Mouse (Mus musculus) regulatory T cell (primary cell): ENCODE results near the gene Lin7b.
"Not testable (repeated sequence)": the region's sequence is repeated elsewhere in the genome, so short reads cannot be mapped to it uniquely, and the experiment has no call there.

Experiments used
- in situ Hi-C: fragments of 300-600 bp; cut with MboI, MseI; formaldehyde crosslinking; loops from one replicate; pipeline ENCODE4 v1.15.1; 2025; ENCODE audit warnings: high pct_unique_total_duplicates

Lin7b gene

GRCm38 (mm10) chr7:45395578-45396336 lies 25.4 kb upstream of the Lin7b start, which contains the start of gene Snrnp70:
Gene Snrnp70, minus strand, starts transcription at chr7:45395742.
- in situ Hi-C loops = no loop called here

- in situ Hi-C loops = no loop called here
These were observed 24.8 kb upstream of the Lin7b start for GRCm38 (mm10) chr7:45395129-45395541.

GRCm38 (mm10) chr7:45386077-45386476 lies 15.7 kb upstream of the Lin7b start:
- in situ Hi-C loops = no loop called here

GRCm38 (mm10) chr7:45376057-45376456 lies 5.7 kb upstream of the Lin7b start:
- in situ Hi-C loops = no loop called here

GRCm38 (mm10) chr7:45374620-45375019 lies 4.2 kb upstream of the Lin7b start:
- in situ Hi-C loops = no loop called here

- in situ Hi-C loops = no loop called here
These were observed 2.0 kb upstream of the Lin7b start for GRCm38 (mm10) chr7:45372371-45372770.

GRCm38 (mm10) chr7:45369836-45370474 lies 428 bp downstream of the Lin7b start:
- in situ Hi-C loops = no loop called here

- in situ Hi-C loops = no loop called here
These were observed 1.2 kb downstream of the Lin7b start for GRCm38 (mm10) chr7:45369022-45369745.

GRCm38 (mm10) chr7:45368178-45368577 lies 2.2 kb downstream of the Lin7b start:
- in situ Hi-C loops = no loop called here

- in situ Hi-C loops = no loop called here
These were observed 3.1 kb downstream of the Lin7b start for GRCm38 (mm10) chr7:45367020-45367880.

GRCm38 (mm10) chr7:45366652-45367019 lies 3.7 kb downstream of the Lin7b start, which contains the start of gene Ppfia3:
Gene Ppfia3, minus strand, starts transcription at chr7:45367019.
- in situ Hi-C loops = no loop called here

GRCm38 (mm10) chr7:45365742-45366651 lies 4.4 kb downstream of the Lin7b start:
- in situ Hi-C loops = no loop called here

GRCm38 (mm10) chr7:45363983-45364382 lies 6.4 kb downstream of the Lin7b start:
- in situ Hi-C loops = no loop called here

- in situ Hi-C loops = no loop called here
These were observed 7.6 kb downstream of the Lin7b start for GRCm38 (mm10) chr7:45362801-45363200.

GRCm38 (mm10) chr7:45361243-45361804 lies 9.1 kb downstream of the Lin7b start:
- in situ Hi-C loops = no loop called here

GRCm38 (mm10) chr7:45360404-45361125 lies 9.8 kb downstream of the Lin7b start:
- in situ Hi-C loops = no loop called here

- in situ Hi-C loops = not testable (repeated sequence)
These were observed 11.3 kb downstream of the Lin7b start for GRCm38 (mm10) chr7:45359081-45359480.

- in situ Hi-C loops = no loop called here
These were observed 14.3 kb downstream of the Lin7b start for GRCm38 (mm10) chr7:45356087-45356486.

GRCm38 (mm10) chr7:45355318-45356020 lies 14.9 kb downstream of the Lin7b start:
- in situ Hi-C loops = no loop called here
